Mouse (Mus musculus): ENCODE results near the gene Grin2b.

DNA sequence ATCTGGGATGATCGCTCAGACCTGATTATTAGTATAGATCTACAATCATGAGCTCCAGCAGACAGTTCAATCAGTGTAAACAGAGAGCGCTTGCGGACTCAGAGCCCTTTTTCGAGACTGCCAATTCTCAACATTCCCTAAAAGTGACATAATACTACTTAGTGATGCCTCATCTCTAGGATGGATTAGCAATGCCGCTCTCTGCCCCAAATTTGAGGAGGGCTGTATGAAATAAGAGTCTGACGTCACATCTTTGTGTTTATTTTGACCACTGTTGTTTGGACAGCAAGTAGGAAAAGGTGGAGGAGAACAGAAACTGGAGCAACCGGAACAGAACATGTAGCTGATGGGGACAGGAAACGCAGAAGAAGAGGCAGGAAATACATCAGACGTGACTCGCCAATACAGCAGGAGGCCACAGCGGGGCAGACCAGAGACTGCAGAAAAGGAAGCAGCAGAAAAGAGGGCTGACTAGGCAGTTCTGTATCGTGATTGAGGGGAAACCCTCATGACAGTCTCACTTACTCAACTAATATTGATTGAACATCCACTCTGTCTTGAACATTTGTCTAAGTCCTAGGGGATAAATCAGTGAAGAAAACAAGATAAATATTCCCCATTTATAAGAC is 472.5 kb downstream of the Grin2b start:
- TF ChIP-seq MYOG (IDR thresholded peaks at IDR 0.05; ENCODE audit: control insufficient read depth in 1 of 3, insufficient read depth in 1 of 3, insufficient read length in 2 of 3, low read depth in 2 of 3) (no peak), POLR2AphosphoS2 (IDR thresholded peaks at IDR 0.05; ENCODE audit: insufficient read length, low read depth) (no peak), POLR2A (IDR thresholded peaks at IDR 0.05; ENCODE audit: insufficient read length, low read depth) (no peak), USF1 (IDR thresholded peaks at IDR 0.05; ENCODE audit: low read depth) (no peak), TCF12 (IDR thresholded peaks at IDR 0.05; ENCODE audit: insufficient read depth, poor library complexity, severe bottlenecking) (no peak), REST (IDR thresholded peaks at IDR 0.05; ENCODE audit: insufficient read depth, insufficient read length) (no peak), E2F4 (IDR thresholded peaks at IDR 0.05; ENCODE audit: insufficient read depth) (no peak), MAX (IDR thresholded peaks at IDR 0.05; ENCODE audit: low read depth) (no peak)
